Mouse (Mus musculus): ENCODE results near the gene Tbc1d8.

DNA sequence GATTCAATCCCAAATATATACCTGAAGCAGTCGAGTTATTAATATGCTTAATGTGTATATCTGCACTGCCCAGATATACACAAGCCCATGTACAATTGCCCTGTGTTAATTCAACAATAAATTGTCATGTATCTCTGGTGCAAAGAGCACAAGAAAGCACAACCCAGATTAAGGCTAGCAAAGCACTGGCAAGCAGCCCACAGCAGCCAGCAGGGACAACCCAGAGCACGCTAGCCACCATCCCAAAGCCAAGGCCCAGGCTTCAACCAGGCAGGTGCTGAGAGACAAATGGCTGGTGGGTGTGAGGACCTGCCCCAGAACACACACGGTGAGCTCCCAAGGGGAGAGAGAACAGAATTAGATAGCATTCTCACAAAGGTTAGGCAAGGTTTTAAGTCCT, 92.1 kb downstream of the Tbc1d8 start:
- TF ChIP-seq EP300 (IDR thresholded peaks at IDR 0.05; ENCODE audit: low read depth in 1 of 2, low read length in 2 of 2): no peak
- TF ChIP-seq USF1 (IDR thresholded peaks at IDR 0.05; ENCODE audit: low read depth, low read length): no peak
- no peak for TF ChIP-seq TCF12 (IDR thresholded peaks at IDR 0.05; ENCODE audit: low read depth, low read length)
- TF ChIP-seq UBTF (IDR thresholded peaks at IDR 0.05; ENCODE audit: borderline replicate concordance, insufficient read depth, low read depth, low read length): no peak
- TF ChIP-seq E2F4 (IDR thresholded peaks at IDR 0.05; ENCODE audit: borderline replicate concordance, low read depth, low read length): no peak
- no peak for TF ChIP-seq CTCF (IDR thresholded peaks at IDR 0.05 in 2 of 3, conservative IDR thresholded peaks at IDR 0.05 in 1 of 3; ENCODE audit: control insufficient read depth in 1 of 3, insufficient read depth in 1 of 3, low read depth in 2 of 3, low read length in 3 of 3, poor library complexity in 1 of 3, severe bottlenecking in 1 of 3)
- no peak for TF ChIP-seq MYB (IDR thresholded peaks at IDR 0.05; ENCODE audit: low read depth, low read length)
- TF ChIP-seq MAX (IDR thresholded peaks at IDR 0.05; ENCODE audit: low read length): no peak
- TF ChIP-seq POLR2A (IDR thresholded peaks at IDR 0.05; ENCODE audit: control insufficient read depth in 1 of 2, insufficient read depth in 1 of 2, low read depth in 1 of 2, low read length in 2 of 2, poor library complexity in 1 of 2): no peak
- TF ChIP-seq MEF2A (IDR thresholded peaks at IDR 0.05; ENCODE audit: extremely low read depth, insufficient replicate concordance, low read depth, low read length, poor library complexity, severe bottlenecking): no peak
- no peak for TF ChIP-seq RCOR1 (IDR thresholded peaks at IDR 0.05; ENCODE audit: low read depth, low read length)
- TF ChIP-seq ZC3H11A (IDR thresholded peaks at IDR 0.05; ENCODE audit: low read depth, low read length): no peak
- no peak for TF ChIP-seq RAD21 (IDR thresholded peaks at IDR 0.05; ENCODE audit: low read depth, low read length)
